Mouse (Mus musculus) limb, embryonic 10.5 days (tissue): ENCODE data around the gene Ptprg. TPM values are rescaled to one million over a fixed set of nuclear protein-coding genes. Genes with fewer than 3 reads are reported as not detected.

Experiments
- DNase-seq: peaks from one replicate; pipeline ENCODE4 v3.0.0-alpha.2; 2017; ENCODE audit warnings: low spot score
- H3K27ac ChIP-seq: fragments of 300-500 bp; sonication (generic); 2 replicates; pipeline ENCODE4 v1.5.1; 2016; ENCODE audit warnings: mild to moderate bottlenecking
- H3K27me3 ChIP-seq: fragments of 300-500 bp; sonication (generic); 2 replicates; pipeline ENCODE4 v1.6.1; 2016; ENCODE audit warnings: low read depth, mild to moderate bottlenecking; ENCODE audit not compliant: poor library complexity, severe bottlenecking
- H3K36me3 ChIP-seq: fragments of 300-500 bp; sonication (generic); 2 replicates; pipeline ENCODE4 v1.6.1; 2016; ENCODE audit warnings: mild to moderate bottlenecking, moderate library complexity
- H3K4me1 ChIP-seq: fragments of 300-500 bp; sonication (generic); 2 replicates; pipeline ENCODE4 v1.6.1; 2016
- H3K4me3 ChIP-seq: fragments of 300-500 bp; sonication (generic); 2 replicates; pipeline ENCODE4 v1.5.1; 2016; ENCODE audit warnings: mild to moderate bottlenecking, moderate library complexity
- H3K9me3 ChIP-seq: fragments of 300-500 bp; sonication (generic); replicated peaks from 2 replicates; pipeline ENCODE4 v1.6.1; 2016; ENCODE audit warnings: mild to moderate bottlenecking
- WGBS: fragments of 180-500 bp; shearing (Covaris S2); methylation state at CpG from one replicate; pipeline ENCODE4 v1.1.7; 2016; 5-methylcytosine and 5-hydroxymethylcytosine counted together
- polyA plus RNA-seq: library from polyadenylated mRNA; unstranded; fragments of >200 nt; fragmentation: Nextera tagmentation; extraction: Ambion mirVana; gene quantifications from 2 replicates; pipeline ENCODE4 v1.2.1, GENCODE M21; 2016

Ptprg gene
- polyA plus RNA-seq, 1 experiment from 2014 or later = 40.3 TPM

- H3K4me3 ChIP-seq = no peak overlapping the region
- DNase-seq = no peak
- 92% methylated on average over 7 of the region's 7 CpGs for WGBS
Measured at GRCm38 (mm10) chr14:11609857-11610582, 56.7 kb downstream of the Ptprg start.

GRCm38 (mm10) chr14:11612426-11612825 lies 59.1 kb downstream of the Ptprg start:
- Histone ChIP-seq H3K4me3 (no peak overlapping the region), H3K27me3 (no peaks in the 10 kb centered on the region), H3K4me1 (peaks cover 10% of the 10 kb centered on the region), H3K36me3 (no peaks in the 10 kb centered on the region), H3K9me3 (no peaks in the 10 kb centered on the region), H3K27ac (no peak overlapping the region)
- no peak for DNase-seq
- 88% methylated on average over 5 of the region's 5 CpGs for WGBS

More at GRCm38 (mm10) chr14:11609857-11610582, 56.7 kb downstream of the Ptprg start:
- Histone ChIP-seq H3K4me1 (peaks cover 10% of the 10 kb centered on the region), H3K27me3 (no peaks in the 10 kb centered on the region), H3K27ac (no peak overlapping the region), H3K36me3 (no peaks in the 10 kb centered on the region), H3K9me3 (no peaks in the 10 kb centered on the region)

- 92% methylated on average over 3 of the region's 3 CpGs for WGBS
- Histone ChIP-seq H3K4me1 (peaks cover 17% of the 10 kb centered on the region), H3K27ac (no peak overlapping the region), H3K36me3 (no peaks in the 10 kb centered on the region), H3K4me3 (no peak overlapping the region), H3K27me3 (no peaks in the 10 kb centered on the region), H3K9me3 (no peaks in the 10 kb centered on the region)
- DNase-seq = no peak
Measured at GRCm38 (mm10) chr14:11613146-11613545, 59.8 kb downstream of the Ptprg start.

- H3K27ac ChIP-seq = no peak overlapping the region
- DNase-seq = no peak
- H3K4me1 ChIP-seq = peaks cover 42% of the 10 kb centered on the region
- WGBS = 91% methylated on average over 3 of the region's 3 CpGs
- H3K4me3 ChIP-seq = no peak overlapping the region
- no peaks in the 10 kb centered on the region for H3K9me3 ChIP-seq
- no peaks in the 10 kb centered on the region for H3K27me3 ChIP-seq
- H3K36me3 ChIP-seq = no peaks in the 10 kb centered on the region
Measured at GRCm38 (mm10) chr14:11615697-11616096, 62.4 kb downstream of the Ptprg start.

- Histone ChIP-seq H3K27me3 (no peaks in the 10 kb centered on the region), H3K4me3 (no peak overlapping the region), H3K9me3 (no peaks in the 10 kb centered on the region), H3K36me3 (no peaks in the 10 kb centered on the region), H3K27ac (no peak overlapping the region), H3K4me1 (peaks cover 58% of the 10 kb centered on the region)
- WGBS = 71% methylated on average over 6 of the region's 6 CpGs
- no peak for DNase-seq
Measured at GRCm38 (mm10) chr14:11617362-11617761, 64.0 kb downstream of the Ptprg start.

DNA sequence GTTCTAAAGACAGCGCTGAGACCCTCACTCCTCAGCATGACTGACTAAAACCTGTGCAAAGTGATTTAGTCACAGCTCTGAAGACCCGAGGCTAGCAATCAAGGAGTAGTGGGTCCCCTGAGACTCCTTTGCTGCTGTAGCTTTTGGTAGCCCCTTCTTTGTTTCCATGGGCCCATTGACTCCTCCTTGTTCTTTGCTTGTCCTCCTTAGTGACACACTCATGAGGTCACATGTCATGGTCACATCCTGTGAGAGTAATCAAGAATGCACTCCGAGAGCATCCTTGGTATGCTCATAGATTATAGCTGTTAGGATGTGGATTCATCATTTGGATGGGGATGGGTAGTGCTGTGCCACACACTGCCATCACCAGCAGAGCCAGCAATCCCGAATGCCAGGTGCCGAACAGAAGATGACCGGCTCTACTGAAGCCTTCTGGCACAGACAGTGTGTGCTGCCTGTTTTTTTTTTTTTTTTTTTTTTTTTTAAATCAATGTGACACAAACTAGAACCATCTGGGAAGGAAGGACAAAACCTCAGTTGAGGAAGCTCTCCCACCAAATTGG lies 64.9 kb downstream of the Ptprg start:
- H3K27ac ChIP-seq = no peak overlapping the region
- no peak overlapping the region for H3K4me3 ChIP-seq
- no peaks in the 10 kb centered on the region for H3K9me3 ChIP-seq
- H3K36me3 ChIP-seq = no peaks in the 10 kb centered on the region
- WGBS = 78% methylated on average over 6 of the region's 6 CpGs
- no peaks in the 10 kb centered on the region for H3K27me3 ChIP-seq
- no peak for DNase-seq
- peaks cover 67% of the 10 kb centered on the region for H3K4me1 ChIP-seq

DNA sequence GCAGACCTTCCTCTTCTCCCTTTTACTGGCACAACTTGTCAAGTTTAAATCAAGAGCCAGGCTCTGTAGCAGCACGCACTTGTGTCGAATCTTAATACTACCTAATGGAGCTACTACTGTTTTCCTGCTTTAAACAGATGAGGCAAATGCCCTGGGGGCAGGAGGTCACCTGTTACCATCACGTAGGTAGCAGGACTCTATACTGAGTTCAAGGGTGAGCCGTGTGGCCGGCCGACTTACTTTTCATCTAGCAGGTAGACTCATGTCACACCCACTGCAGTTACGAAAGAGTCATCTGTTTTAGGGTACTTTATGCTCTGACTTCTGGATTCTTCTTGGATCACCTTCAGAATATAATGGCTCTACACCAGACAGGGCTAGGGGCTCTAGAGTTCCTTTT lies 66.3 kb downstream of the Ptprg start:
- 68% methylated on average over 7 of the region's 7 CpGs for WGBS
- H3K9me3 ChIP-seq = no peaks in the 10 kb centered on the region
- H3K4me3 ChIP-seq = no peak overlapping the region
- H3K27me3 ChIP-seq = no peaks in the 10 kb centered on the region
- peak overlapping the region; percentile 36; the same call in 1 of the 2 replicates for H3K27ac ChIP-seq
- DNase-seq = no peak
- H3K4me1 ChIP-seq = peaks cover 70% of the 10 kb centered on the region
- H3K36me3 ChIP-seq = no peaks in the 10 kb centered on the region

DNA sequence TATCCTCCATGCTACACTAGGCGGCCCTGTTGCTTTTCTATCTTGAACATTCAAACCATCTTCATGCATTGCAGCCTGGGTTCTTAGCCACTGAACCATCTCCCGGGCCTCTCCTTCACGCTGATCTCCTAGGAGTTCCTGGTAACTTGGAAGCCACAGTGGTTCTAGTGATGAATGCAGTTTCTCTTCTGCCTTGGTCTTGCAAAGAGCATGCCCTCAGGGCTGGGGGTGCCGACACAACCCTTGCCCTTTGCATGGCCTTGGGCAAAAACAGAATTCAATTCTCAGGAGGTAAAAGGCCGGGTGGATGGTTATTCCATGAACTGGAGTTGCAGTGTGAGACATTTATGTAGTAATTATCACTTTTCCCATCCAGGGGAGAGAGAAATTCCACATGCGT lies 67.0 kb downstream of the Ptprg start:
- no peak overlapping the region for H3K4me3 ChIP-seq
- WGBS = 55% methylated on average over 6 of the region's 6 CpGs
- no peaks in the 10 kb centered on the region for H3K36me3 ChIP-seq
- peaks cover 70% of the 10 kb centered on the region for H3K4me1 ChIP-seq
- no peaks in the 10 kb centered on the region for H3K9me3 ChIP-seq
- H3K27me3 ChIP-seq = no peaks in the 10 kb centered on the region
- peak overlapping the region; percentile 44; the same call in 1 of the 2 replicates for H3K27ac ChIP-seq
- no peak for DNase-seq

GRCm38 (mm10) chr14:11620962-11621568 lies 67.7 kb downstream of the Ptprg start:
- no peaks in the 10 kb centered on the region for H3K27me3 ChIP-seq
- peaks cover 66% of the 10 kb centered on the region for H3K4me1 ChIP-seq
- peak overlapping the region; percentile 33 for H3K4me3 ChIP-seq
- no peaks in the 10 kb centered on the region for H3K9me3 ChIP-seq
- peak; percentile 61 for DNase-seq
- peak overlapping the region; percentile 74 for H3K27ac ChIP-seq
- H3K36me3 ChIP-seq = no peaks in the 10 kb centered on the region
- 7% methylated on average over 10 of the region's 10 CpGs for WGBS

DNA sequence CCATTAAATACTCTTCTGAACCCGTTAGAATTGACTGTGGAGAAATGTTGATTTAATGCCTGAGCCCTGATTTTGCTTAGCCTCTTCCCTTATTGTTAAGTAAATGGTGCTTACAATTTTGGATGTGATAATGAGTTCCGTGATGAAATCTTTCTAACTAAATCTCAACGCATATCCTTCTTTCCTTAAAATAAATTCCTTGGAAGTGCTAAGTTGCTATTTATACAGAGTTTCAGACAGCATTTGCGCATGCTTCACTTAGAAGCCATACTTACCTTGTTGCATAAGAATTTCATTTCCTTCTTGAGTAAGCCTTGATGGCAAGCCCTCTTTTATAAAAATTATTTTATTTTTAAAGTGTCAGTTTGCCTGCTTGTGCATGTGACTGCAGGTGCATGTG lies 70.2 kb downstream of the Ptprg start:
- Histone ChIP-seq H3K4me1 (peaks cover 49% of the 10 kb centered on the region), H3K4me3 (no peak overlapping the region), H3K27ac (no peak overlapping the region), H3K36me3 (no peaks in the 10 kb centered on the region), H3K9me3 (no peaks in the 10 kb centered on the region), H3K27me3 (no peaks in the 10 kb centered on the region)
- no peak for DNase-seq
- WGBS = 84% methylated on average over 4 of the region's 4 CpGs

- Histone ChIP-seq H3K27me3 (no peaks in the 10 kb centered on the region), H3K4me3 (no peak overlapping the region), H3K4me1 (peaks cover 11% of the 10 kb centered on the region), H3K27ac (no peak overlapping the region), H3K9me3 (no peaks in the 10 kb centered on the region), H3K36me3 (no peaks in the 10 kb centered on the region)
- no peak for DNase-seq
- 77% methylated on average over 2 of the region's 2 CpGs for WGBS
Measured at GRCm38 (mm10) chr14:11630736-11631135, 77.4 kb downstream of the Ptprg start.

DNA sequence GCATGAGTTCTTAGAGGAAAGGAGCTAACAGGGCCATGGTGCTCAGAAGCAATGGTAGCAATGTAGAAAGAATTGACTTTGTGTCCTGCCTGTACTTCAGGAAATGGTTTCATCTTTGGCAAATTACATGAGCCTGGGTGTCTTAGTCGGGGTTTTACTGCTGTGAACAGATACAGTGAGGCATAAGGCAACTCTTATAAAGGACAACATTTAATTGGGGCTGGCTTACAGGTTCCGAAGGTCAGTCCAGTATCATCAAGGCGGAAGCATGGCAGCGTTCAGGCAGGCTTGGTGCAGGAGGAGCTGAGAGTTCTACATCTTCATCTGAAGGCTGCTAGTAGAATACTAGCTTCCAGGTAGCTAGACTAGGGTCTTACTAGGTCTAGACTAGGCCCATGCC lies 78.2 kb downstream of the Ptprg start:
- WGBS = 95% methylated on average over 4 of the region's 4 CpGs
- H3K27me3 ChIP-seq = no peaks in the 10 kb centered on the region
- H3K4me3 ChIP-seq = no peak overlapping the region
- no peaks in the 10 kb centered on the region for H3K9me3 ChIP-seq
- no peaks in the 10 kb centered on the region for H3K36me3 ChIP-seq
- H3K27ac ChIP-seq = no peak overlapping the region
- peaks cover 11% of the 10 kb centered on the region for H3K4me1 ChIP-seq
- no peak for DNase-seq

DNA sequence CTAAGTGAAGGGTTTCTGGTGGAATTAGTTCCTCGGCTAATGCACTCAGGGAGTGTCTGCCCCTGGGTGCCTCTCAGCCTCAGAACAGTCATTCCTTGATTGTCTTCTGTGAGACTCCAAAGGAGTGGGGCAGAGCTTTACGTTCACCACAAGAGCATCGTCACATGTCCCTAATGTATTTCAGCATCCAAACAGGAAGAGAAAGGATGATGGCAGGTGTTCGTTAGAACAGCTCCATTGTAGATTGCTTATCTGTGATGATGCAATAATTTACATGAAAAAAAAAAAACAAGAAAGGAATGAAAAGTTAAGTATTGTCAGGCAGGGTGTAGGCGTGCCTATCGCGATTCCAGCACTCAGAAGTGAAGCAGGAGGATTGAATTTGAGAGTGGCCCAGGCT lies 84.3 kb downstream of the Ptprg start:
- Histone ChIP-seq H3K4me3 (no peak overlapping the region), H3K27ac (no peak overlapping the region), H3K27me3 (no peaks in the 10 kb centered on the region), H3K4me1 (peaks cover 3% of the 10 kb centered on the region; the same call in 1 of the 2 replicates), H3K36me3 (no peaks in the 10 kb centered on the region), H3K9me3 (no peaks in the 10 kb centered on the region)
- DNase-seq = no peak
- WGBS = 90% methylated on average over 7 of the region's 7 CpGs
